Mouse (Mus musculus) embryonic fibroblast, embryonic 13.5 days (primary cell): Measurements from ENCODE around the gene Zic2.

Experiments used
- CTCF ChIP-seq: IDR thresholded peaks from 2 replicates; pipeline ENCODE4 v1.5.1; 2011; ENCODE audit warnings: mild to moderate bottlenecking, control low read depth, low read length, moderate library complexity, borderline replicate concordance; ENCODE audit not compliant: insufficient read depth
- POLR2A ChIP-seq: IDR thresholded peaks from 2 replicates; pipeline ENCODE4 v1.6.1; 2011; ENCODE audit warnings: low read depth, mild to moderate bottlenecking, control low read depth, low read length, moderate library complexity

- no peak for TF ChIP-seq CTCF
- no peak for TF ChIP-seq POLR2A
Measured at GRCm38 (mm10) chr14:122461966-122462365, 13.3 kb upstream of the Zic2 start.
